Mouse (Mus musculus): Measurements from ENCODE around the gene Igfbp4.

GRCm38 (mm10) chr11:99065353-99065752 lies 24.3 kb downstream of the Igfbp4 start:
- TF ChIP-seq POLR2A (IDR thresholded peaks at IDR 0.05; ENCODE audit: control insufficient read depth, extremely low read depth, insufficient read depth, low read length, poor library complexity), result no peak
- no peak for TF ChIP-seq CTCF (IDR thresholded peaks at IDR 0.05; ENCODE audit: borderline replicate concordance, control insufficient read depth, extremely low read depth, insufficient read depth, low read length, poor library complexity)
